Mouse (Mus musculus) cerebellum, postnatal 36 days (tissue): ENCODE data around the gene Znhit3.
A peak's percentile ranks its signal among the peaks of the same experiment; 100 is the strongest.

ENCODE experiments used
- DNase-seq, 2 experiments: peaks; one replicate each; pipeline ENCODE4 v3.0.0; 2021 to 2022; ENCODE audit warnings: mixed read lengths in 2 of 2

The Znhit3 gene

GRCm38 (mm10) chr11:84916053-84916702 lies at the start of gene Znhit3:
Gene Znhit3, minus strand, starts transcription at chr11:84916366.
- peak; percentile 78 to 93 for DNase-seq

DNA sequence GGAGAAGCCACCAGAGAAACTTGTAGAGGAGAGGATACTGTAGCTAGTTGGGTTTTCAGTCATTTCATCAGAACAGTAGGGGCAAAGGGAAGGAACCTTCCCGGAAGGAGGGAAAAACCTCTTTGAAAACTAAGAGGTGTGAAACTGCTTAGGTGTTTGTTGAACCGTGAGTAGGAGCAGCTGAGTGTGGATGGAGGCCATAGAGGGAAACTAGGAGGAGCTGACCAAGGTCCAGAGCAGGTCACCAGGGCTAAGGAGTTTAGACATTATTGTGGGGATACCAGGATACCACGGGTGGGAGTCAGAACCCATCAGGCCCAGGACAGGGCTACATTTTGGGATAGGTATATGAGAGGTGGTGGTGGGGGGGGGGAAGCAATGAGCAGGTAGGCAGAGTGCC lies 47.4 kb upstream of the Znhit3 start:
- no peak for DNase-seq

DNA sequence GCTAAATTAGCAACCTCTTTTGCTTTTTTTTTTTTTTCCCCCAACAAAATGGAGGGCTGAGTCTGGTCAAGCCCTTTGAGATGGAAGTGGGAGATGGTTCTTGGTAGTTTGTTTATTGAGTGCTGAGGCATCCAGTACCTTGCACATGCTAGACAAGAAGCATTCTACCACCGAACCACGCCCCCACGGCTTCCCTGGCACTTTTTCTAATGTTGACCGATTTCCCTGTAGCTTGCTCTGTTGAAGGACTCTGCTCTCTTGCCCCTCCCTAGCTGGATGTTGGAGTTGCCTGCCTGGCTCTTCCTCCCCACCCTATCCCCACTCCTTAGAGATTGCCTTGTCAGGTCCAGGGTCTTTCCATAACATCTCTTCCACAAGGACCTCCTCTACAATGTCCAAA lies 46.4 kb upstream of the Znhit3 start:
- no peak for DNase-seq

DNA sequence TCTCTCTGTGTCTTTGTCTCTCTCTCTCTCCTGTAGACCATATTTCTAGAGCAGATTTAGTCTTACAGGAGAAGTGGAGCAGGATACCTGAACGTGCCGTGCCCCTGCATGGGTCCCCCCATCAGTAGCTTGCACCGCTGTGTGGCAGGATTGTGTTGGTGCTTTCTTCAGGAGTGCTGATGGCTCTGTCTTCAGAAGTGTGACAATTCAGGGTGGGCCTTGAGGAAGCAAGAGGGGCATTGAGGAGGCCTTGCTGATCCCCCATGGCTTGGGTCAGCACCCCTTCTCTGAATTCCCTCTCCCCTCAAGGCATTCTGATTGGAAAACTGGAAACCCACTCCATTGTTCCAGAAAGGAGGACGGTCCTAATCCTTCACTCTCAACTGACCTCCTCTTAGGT lies 45.4 kb upstream of the Znhit3 start:
- no peak for DNase-seq

- peak; percentile 84 to 86 for DNase-seq
Measured at GRCm38 (mm10) chr11:84960780-84961179, 44.6 kb upstream of the Znhit3 start.

- DNase-seq = peak in 1 of 2 experiments; percentile 50
Measured at GRCm38 (mm10) chr11:84960291-84960690, 44.1 kb upstream of the Znhit3 start.

DNA sequence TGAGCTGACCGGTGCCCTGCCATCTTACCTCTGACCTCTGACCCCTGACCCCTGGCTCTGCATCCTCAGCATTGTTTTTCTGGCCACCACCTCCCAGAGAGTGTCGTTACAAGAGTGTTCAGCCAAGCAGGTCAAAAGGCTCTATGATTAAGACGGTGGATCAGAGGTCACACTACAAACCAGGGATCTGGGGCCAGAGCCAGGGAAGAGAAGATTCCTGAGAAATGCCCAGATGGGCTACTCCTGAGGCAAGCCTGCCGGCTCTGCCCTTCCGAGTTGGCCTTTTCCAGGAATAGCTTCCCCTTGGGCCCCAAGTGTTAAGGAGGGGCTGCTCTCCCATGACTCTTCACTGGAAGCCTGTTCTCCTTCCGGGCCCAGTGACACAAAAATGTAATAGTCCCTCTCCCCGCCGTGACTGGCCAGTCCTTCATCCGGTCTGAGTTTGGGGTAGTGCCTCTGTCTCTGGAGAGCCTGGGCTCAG lies 43.6 kb upstream of the Znhit3 start:
- DNase-seq = peak; percentile 70 to 76

GRCm38 (mm10) chr11:84959181-84959580 lies 43.0 kb upstream of the Znhit3 start:
- DNase-seq = no peak

DNA sequence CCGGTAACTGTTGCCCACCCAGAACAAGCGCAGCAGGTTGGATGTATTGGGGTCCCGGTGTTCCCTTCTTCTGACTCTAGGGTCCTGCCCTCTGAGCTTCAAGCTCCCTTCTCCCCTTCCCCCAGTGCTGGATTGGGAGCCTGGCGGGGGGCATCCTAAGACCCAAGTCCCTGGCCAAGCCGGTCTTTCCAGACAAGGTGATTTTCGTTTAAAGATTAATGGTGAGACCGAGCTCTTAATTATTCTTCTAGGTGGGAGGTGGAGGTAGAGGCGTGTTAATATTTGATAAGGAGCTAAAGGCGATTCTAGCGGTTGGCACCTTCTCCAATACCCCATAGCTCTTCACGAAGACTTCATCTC lies 42.1 kb upstream of the Znhit3 start:
- DNase-seq = peak in 1 of 2 experiments; percentile 45

DNA sequence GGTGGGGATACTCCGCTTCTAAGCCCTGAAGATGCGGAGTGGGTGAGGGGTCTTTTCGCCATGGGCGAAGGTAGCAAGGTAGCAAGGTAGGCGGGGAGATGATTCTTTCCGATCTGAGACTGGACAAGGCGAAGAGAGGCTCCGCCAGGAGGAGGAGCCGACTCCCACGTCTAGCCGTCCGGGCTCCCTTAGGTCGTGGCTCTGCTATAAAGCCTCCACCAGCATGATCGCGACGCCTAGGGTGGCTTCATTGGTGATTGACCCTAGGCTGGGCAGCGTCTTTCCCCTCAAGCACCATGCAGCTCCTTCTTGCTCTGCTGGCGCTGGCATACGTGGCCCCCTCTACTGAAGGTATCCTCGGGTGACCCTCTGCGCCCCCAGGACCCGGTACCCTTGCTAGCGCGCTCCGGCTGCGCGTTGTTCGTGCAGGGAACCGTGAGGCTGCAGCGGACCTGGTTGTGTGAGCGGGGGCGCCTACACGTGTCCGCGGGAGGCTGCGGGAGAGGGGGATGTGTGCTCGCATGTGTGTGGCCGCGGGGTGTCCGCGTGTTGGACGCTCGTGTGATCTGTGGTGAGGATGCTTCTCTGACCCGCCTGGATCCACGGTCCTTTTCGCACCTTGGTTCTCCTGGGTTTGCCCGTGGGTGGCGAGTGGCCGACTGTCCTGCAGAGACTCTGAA lies 41.6 kb upstream of the Znhit3 start, which contains the start of gene Car4:
Gene Car4, plus strand, starts transcription at position 196 of the 680 bp plus-strand sequence.
- peak; percentile 82 to 83 for DNase-seq

- DNase-seq = no peak
Measured at GRCm38 (mm10) chr11:84957171-84957570, 41.0 kb upstream of the Znhit3 start.

- DNase-seq = no peak
Measured at GRCm38 (mm10) chr11:84956400-84956799, 40.2 kb upstream of the Znhit3 start.

- DNase-seq = no peak
Measured at GRCm38 (mm10) chr11:84952611-84953010, 36.4 kb upstream of the Znhit3 start.

DNA sequence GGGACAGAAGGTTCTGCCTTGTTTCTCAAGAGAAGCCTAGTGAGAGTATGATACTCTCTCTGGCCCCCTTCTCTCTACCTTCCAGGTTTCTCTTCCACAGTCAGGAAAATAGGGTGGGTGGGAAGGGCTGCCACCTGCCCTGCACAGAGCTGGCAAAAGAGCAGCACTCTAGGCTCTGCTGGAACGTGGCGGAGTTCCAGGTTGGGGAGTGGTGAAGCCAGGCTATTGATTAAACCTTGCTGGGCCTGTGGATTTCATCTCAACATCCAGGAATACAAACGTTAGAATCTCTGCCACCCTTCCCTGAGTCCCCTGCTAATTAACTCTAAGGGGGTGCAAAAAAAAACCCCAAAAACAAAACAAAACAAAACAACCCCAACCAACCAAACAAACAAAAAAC lies 32.4 kb upstream of the Znhit3 start:
- no peak for DNase-seq

GRCm38 (mm10) chr11:84948114-84948513 lies 31.9 kb upstream of the Znhit3 start:
- no peak for DNase-seq

GRCm38 (mm10) chr11:84947206-84947605 lies 31.0 kb upstream of the Znhit3 start:
- DNase-seq = no peak

DNA sequence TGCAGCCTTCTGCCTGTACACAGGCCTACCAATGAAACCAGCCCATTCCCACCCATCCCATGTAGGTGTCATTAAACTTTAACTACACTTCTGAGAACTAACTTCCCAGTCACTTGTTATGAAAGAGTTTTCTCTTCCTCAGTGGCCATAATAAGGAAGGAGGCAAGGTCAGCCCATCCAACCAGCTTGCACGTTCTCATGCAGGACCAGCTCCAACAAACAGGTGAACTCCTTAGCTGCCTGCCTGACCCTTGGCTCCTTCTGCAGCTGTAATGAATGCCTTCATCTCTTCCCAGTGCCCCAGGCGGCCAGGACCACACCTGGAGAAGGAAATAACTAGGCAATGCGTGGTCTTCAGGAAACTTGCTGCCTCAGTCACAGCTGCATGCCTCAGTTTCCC lies 29.7 kb upstream of the Znhit3 start:
- DNase-seq = no peak

DNA sequence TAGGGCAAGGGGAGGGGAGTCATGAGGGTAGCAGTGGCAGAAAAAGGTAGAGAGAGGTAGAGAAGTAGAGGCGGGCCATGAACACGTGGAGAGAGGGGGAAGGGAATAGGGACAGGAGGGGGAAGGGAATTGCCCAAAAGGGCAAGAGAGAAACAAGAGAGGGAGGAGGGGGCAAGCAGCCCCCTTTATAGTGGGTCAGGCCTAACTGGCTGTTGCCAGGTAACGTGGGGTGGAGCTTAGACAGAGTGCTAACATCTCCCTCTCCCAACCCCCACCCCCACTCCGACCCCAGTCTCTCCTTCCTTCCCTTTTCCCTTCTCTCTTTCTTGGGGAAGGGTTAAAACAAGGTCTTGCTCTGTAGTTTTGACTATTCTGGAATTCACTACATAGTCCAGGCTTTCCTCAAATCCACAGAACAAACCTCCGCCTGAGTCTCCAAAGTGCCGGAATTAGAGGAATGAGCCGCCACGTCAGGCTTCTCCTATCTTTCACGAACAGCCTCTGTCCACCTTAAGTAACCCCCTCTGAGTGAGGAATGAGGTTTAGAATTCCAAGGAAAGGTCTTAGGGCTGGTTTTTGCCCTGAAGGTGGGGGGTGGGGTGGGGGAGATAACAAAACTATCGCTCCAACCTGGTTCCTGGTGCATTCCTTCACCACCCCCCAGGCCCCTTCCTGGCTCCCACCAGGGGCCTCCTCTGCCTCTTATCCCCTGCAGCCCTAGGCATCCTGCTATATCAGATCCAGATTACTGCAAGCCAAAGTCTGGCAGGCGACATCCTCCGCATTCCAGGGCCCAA lies 28.7 kb upstream of the Znhit3 start:
- no peak for DNase-seq

DNA sequence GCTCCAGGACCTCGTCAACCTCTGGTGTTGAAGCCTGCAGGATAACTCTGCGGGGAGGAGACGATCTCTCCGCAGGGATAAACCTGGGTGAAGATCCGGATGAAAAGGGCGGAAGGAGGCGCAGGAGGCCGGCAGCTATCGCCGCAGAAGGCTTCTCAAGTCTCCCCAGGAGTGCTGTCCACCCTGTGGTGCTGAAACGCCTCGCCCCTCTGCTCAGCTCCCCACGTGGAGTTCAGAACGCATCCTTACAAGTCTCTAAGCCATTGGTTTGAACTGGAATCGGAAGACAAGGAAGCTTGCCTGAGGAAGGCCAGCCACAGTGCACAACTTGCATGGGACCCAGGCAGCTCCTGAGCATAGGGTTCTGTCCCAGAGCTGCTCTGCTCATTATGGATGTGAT lies 27.8 kb upstream of the Znhit3 start:
- no peak for DNase-seq

GRCm38 (mm10) chr11:84940140-84940539 lies 24.0 kb upstream of the Znhit3 start:
- DNase-seq = no peak

GRCm38 (mm10) chr11:84939508-84940053 lies 23.4 kb upstream of the Znhit3 start:
- no peak for DNase-seq

DNA sequence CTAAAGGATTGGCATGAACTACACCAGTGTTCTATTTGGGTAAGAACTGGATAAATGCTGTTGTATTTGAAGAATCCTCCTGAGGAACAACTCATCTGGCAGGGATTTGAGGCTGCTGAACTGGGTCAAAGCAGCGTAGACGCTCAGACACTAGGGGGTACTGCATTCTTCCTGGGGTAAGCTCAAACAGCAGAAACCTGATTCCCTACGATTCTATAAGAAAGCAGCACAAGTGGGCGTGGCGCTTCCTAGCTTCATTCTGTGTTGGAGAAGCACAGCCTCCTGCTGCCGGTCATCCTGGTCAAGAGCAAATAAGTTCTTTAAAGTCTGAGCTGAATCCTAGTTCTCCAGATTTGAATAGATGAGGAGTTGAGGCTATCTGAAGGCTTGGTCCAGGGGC lies 16.1 kb upstream of the Znhit3 start:
- DNase-seq = no peak

- no peak for DNase-seq
Measured at GRCm38 (mm10) chr11:84920981-84921380, 4.8 kb upstream of the Znhit3 start.
